Mouse (Mus musculus): ENCODE measurements around the gene Zfp958.
"Not testable (repeated sequence)": the region's sequence is repeated elsewhere in the genome, so short reads cannot be mapped to it uniquely, and the experiment has no call there.

Zfp958 gene

GRCm38 (mm10) chr8:4612932-4613853 lies at the start of gene Zfp958:
Gene Zfp958, plus strand, starts transcription at chr8:4613167.
- DNase-seq (ENCODE audit: low spot score), result peak; percentile 76

- DNase-seq (ENCODE audit: low spot score), result no peak
Observed at GRCm38 (mm10) chr8:4581986-4582385, 31.0 kb upstream of the Zfp958 start.

GRCm38 (mm10) chr8:4582754-4583178 lies 30.2 kb upstream of the Zfp958 start:
- no peak for DNase-seq (ENCODE audit: low spot score)

GRCm38 (mm10) chr8:4584660-4585059 lies 28.3 kb upstream of the Zfp958 start:
- DNase-seq (ENCODE audit: low spot score), result no peak

GRCm38 (mm10) chr8:4586356-4586755 lies 26.6 kb upstream of the Zfp958 start:
- DNase-seq (ENCODE audit: low spot score), result no peak

- DNase-seq (ENCODE audit: low spot score), result peak; percentile 11
Observed at GRCm38 (mm10) chr8:4588165-4589000, 24.6 kb upstream of the Zfp958 start.

GRCm38 (mm10) chr8:4608896-4609295 lies 4.1 kb upstream of the Zfp958 start:
- no peak for DNase-seq (ENCODE audit: low spot score)

- not testable (repeated sequence) for DNase-seq (ENCODE audit: low spot score)
Observed at GRCm38 (mm10) chr8:4611626-4612175, 1.3 kb upstream of the Zfp958 start.

- no peak for DNase-seq (ENCODE audit: low spot score)
Observed at GRCm38 (mm10) chr8:4627349-4627748, 14.4 kb downstream of the Zfp958 start.

- no peak for DNase-seq (ENCODE audit: low spot score)
Observed at GRCm38 (mm10) chr8:4637071-4637470, 24.1 kb downstream of the Zfp958 start.

GRCm38 (mm10) chr8:4642974-4643373 lies 30.0 kb downstream of the Zfp958 start:
- not testable (repeated sequence) for DNase-seq (ENCODE audit: low spot score)

- peak; percentile 57 for DNase-seq (ENCODE audit: low spot score)
Observed at GRCm38 (mm10) chr8:4656536-4656935, 43.6 kb downstream of the Zfp958 start.

GRCm38 (mm10) chr8:4675191-4676003 lies 62.4 kb downstream of the Zfp958 start:
- no peak for DNase-seq (ENCODE audit: low spot score)

GRCm38 (mm10) chr8:4676586-4676985 lies 63.6 kb downstream of the Zfp958 start:
- DNase-seq (ENCODE audit: low spot score), result no peak

GRCm38 (mm10) chr8:4677265-4678217 lies 64.6 kb downstream of the Zfp958 start:
- peak; percentile 94 for DNase-seq (ENCODE audit: low spot score)

GRCm38 (mm10) chr8:4678218-4678907 lies 65.4 kb downstream of the Zfp958 start:
- DNase-seq (ENCODE audit: low spot score), result peak; percentile 89

GRCm38 (mm10) chr8:4678908-4679545 lies 66.1 kb downstream of the Zfp958 start:
- DNase-seq (ENCODE audit: low spot score), result no peak

GRCm38 (mm10) chr8:4679796-4680195 lies 66.8 kb downstream of the Zfp958 start:
- no peak for DNase-seq (ENCODE audit: low spot score)

Measured in urinary bladder, postnatal 25 days (tissue).